Mouse (Mus musculus) heart, postnatal 0 days (tissue): ENCODE data around the gene Ppp1r27.

Source experiments
- CTCF ChIP-seq: IDR thresholded peaks from 2 replicates; pipeline ENCODE4 v1.5.1; 2016; ENCODE audit warnings: antibody characterized with exemption, control low read depth, low read depth
- EP300 ChIP-seq: IDR thresholded peaks from 2 replicates; pipeline ENCODE4 v1.6.1; 2016; ENCODE audit warnings: antibody characterized with exemption, low read depth

- TF ChIP-seq EP300 (no peak), CTCF (no peak)
Observed at GRCm38 (mm10) chr11:120534093-120534492, 16.8 kb downstream of the Ppp1r27 start.
